Mouse (Mus musculus) megakaryocyte progenitor cell, adult 5-6 weeks (primary cell): ENCODE results near the gene H1f0. TPM values are rescaled to one million over a fixed set of nuclear protein-coding genes. Genes with fewer than 3 reads are reported as not detected.
"Not testable (repeated sequence)": the region's sequence is repeated elsewhere in the genome, so short reads cannot be mapped to it uniquely, and the experiment has no call there.

Experiments
- ATAC-seq: replicated peaks from 2 replicates; pipeline ENCODE4 v1.8.0; 2016; ENCODE audit warnings: mild to moderate bottlenecking, moderate TSS enrichment, inconsistent platforms; ENCODE audit not compliant: poor library complexity
- total RNA-seq, 2 experiments: library from RNA; stranded (forward) in 1 of 2; stranded (reverse) in 1 of 2; fragments of 157-497, 149-512 nt in 1 of 2; fragments of 200-1000 nt in 1 of 2; gene quantifications; 2 replicates each; pipeline versions ENCODE4 v1.2.3 to v1.2.4; 2015 to 2017

Gene H1f0
- total RNA-seq, 2 experiments from 2014 or later = 14.5 to 24.3 TPM

DNA sequence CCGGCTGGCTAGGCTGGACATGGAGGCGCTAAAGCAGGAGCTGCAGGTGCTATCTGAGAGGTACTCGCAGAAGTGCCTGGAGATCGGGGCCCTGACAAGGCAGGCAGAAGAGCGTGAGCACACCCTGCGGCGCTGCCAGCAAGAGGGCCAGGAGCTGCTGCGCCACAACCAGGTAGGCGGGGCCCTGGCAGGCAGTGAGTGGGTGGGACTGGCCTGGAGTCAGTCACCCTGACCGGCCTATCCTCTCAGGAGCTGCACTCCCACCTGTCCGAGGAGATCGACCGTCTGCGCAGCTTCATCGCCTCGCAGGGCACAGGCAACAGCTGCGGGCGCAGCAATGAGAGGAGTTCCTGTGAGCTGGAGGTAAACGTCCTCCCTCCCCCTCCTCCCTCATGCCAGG lies 26.2 kb upstream of the H1f0 start:
- no peak for ATAC-seq

DNA sequence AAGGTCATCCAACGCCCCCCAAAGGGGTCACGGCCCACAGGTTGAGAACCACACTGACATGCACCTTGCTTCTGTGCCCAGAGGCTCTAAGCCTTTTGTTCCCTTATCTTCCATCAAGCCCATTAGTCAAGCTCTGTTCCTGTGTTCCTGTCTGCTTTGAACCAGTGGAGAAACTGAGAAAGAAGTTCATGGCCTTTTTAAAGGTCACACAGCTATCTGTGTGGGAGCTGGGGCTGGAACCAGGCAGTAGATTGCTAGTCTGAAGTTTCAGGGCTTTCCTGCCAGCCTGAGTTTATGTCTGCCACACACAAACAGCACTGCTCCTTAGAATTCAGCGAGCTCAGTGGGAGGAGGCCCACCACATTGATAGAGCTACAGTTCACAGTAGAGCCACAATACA lies 25.2 kb upstream of the H1f0 start:
- ATAC-seq = no peak

DNA sequence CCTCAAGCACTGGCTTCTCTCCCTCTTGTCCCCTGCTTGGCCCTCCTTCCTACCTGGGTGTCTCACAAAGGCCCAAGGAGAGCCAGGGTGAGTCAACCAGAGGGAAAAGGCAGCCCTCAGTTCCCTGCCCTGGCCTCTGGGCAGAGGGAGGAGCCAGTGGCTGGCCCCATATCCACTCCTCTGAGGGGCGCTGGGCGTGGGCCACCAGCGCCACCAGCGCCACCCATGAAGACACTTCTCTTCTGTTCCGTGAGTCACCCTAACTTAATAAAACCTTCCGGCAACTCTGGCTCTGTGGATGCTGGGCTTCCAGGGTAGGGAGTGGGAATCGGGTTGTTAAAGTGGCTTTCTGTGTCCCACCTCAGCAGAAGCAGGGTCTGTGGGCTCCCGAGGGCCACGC lies 22.7 kb upstream of the H1f0 start:
- ATAC-seq = no peak

- no peak for ATAC-seq
These were observed 21.6 kb upstream of the H1f0 start for GRCm38 (mm10) chr15:79006638-79007037.

- ATAC-seq = no peak
These were observed 21.2 kb upstream of the H1f0 start for GRCm38 (mm10) chr15:79007059-79007458.

- ATAC-seq = not testable (repeated sequence)
These were observed 20.4 kb upstream of the H1f0 start for GRCm38 (mm10) chr15:79007836-79008235.

- no peak for ATAC-seq
These were observed 18.5 kb upstream of the H1f0 start for GRCm38 (mm10) chr15:79009734-79010133.

GRCm38 (mm10) chr15:79011550-79011949 lies 16.7 kb upstream of the H1f0 start:
- ATAC-seq = no peak

DNA sequence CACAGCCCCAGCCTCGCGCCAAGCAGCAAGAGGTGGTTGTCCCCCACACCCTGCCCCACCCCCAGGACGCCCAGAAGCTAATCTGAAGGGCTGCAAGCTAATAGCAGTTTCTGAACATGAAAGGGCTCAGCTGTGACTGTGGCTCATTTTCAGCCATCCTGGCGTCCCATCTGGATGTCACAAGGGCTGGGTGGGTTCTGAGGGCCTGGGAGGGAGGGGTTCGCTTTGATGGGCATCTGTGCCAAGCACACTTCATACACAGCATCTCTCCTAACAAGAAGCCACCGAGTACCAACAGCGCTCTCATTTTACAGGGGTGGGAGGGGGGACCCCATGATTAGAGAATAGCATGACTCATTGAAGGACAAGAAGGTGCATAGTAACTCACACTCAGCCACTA lies 14.9 kb upstream of the H1f0 start:
- no peak for ATAC-seq

DNA sequence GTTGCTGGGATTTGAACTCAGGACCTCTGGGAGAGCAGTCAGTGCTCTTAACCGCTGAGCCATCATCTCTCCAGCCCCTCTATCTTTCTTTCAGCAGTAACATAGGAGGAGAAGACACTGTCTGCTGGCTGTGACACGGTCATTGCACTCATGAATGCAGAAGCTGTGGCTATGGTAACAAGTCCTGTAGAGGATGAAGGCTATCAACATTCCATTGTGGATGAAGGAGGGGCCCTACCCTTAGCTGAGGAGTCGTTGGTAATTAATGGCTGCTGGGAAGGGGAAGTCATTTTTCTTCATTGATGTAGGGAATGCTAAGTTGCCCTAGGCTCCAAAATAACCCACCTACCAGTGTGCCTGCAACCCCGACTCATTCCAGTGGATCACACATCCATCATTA lies 10.1 kb upstream of the H1f0 start:
- no peak for ATAC-seq

DNA sequence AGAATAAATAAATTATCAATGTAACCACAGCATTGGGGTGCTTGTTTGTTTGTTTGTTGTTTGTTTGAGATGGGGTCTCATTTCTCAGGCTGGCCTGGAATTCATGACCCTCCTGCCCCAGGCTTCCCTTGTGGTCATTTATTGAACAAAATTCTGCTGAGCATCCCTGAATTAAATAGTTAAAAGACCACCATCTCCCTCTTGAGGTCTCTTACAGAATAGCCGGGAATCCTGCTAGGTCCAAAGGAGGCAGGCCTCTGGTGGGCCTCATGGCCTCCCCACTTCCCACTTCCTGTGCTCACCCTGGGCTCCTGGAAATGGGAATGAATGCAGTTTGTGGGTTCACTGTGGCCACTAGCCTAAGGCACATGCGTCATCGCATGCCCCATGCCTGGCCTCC lies 9.4 kb upstream of the H1f0 start:
- ATAC-seq = no peak

DNA sequence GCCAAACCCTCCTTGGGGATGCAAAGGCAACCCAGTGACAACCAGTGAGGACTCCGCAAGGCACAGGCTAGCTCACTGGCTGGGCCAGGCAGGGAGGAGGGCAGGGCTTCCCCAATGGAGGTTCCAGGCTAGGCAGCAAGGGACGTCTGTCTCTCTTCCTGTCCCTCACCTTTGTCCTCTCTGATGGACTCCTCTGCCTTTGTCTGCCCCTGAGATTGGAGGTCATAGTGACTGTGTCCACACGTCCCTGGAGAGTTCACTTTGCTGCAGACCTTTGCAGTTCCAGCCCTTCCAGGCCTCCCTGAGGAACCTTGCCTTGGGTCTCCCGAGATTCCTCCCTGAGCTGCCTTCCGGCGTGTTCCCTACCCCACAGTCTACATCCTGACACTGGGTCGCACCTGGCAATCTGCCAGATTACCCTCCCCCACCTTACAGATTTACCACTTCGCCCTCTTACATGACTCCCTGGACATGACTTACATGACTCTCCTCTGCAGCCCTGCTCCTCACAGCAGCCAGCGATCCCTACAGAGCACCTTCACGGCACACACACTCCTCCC lies 5.5 kb upstream of the H1f0 start:
- no peak for ATAC-seq

- no peak for ATAC-seq
These were observed 4.9 kb upstream of the H1f0 start for GRCm38 (mm10) chr15:79023366-79023765.

GRCm38 (mm10) chr15:79025687-79026308 lies 2.5 kb upstream of the H1f0 start:
- ATAC-seq = no peak

DNA sequence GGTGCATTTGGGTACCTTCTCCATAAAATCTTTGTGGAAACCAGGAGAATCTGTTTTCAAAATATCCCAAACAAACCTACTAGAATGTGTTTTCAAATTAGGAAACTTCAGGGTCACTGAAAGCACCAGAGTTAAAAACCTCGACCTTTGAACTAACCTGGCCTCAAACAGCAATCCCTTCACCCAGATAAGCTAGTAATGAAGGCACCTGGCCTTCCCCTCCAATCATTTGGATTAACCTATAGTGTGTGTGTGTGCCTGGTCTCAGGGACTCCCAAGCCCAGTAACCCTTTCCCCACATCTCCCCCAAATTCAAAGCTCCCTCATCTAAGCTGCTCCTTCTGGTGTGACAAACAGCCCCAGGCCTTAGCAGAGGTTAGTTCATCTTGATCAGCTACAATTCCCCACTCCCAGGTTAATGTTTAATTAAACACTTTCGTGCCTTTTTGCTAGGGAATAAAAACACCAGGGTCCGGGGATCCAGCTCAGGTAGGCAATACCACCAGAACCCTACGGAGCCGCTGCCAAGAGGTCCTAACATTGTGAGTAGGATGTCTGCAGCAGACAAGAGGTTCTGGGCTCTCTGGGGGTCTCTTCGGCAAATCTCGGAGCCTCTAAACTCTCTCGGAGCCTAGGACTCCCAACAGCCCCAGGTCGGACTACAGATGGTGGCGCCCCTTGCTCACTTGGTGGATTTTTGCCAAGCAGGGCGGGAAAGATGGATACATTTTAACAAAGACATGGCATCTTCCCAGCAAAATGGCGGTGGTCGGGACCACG lies 1.5 kb upstream of the H1f0 start:
- ATAC-seq = no peak

- ATAC-seq = no peak
These were observed 702 bp upstream of the H1f0 start for GRCm38 (mm10) chr15:79027291-79028205.

DNA sequence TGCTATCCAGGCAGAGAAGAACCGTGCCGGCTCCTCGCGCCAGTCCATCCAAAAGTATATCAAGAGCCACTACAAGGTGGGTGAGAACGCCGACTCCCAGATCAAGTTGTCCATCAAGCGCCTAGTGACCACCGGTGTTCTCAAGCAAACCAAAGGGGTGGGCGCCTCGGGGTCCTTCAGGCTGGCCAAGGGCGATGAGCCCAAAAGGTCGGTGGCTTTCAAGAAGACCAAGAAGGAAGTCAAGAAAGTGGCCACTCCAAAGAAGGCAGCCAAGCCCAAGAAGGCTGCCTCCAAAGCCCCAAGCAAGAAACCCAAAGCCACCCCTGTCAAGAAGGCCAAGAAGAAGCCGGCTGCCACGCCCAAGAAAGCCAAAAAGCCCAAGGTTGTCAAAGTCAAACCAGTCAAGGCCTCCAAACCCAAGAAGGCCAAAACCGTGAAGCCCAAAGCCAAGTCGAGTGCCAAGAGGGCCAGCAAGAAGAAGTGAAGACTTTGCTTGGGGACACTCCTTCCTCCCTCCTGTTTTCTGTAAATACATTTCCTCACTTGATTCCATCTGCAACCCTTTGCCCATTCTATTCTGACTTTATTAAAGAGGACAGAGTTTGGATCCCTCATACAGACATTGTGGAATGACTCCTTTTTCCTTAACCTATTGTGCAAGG lies 704 bp downstream of the H1f0 start:
- ATAC-seq = no peak

- ATAC-seq = no peak
These were observed 1.4 kb downstream of the H1f0 start for GRCm38 (mm10) chr15:79029519-79030241.

GRCm38 (mm10) chr15:79030551-79031435 lies 2.5 kb downstream of the H1f0 start:
- ATAC-seq = peak; percentile 64
